Mouse (Mus musculus) brain, embryonic 18.5 days (tissue): Measurements from ENCODE around the gene Cgref1.

Source experiments
- DNase-seq: peaks from one replicate; pipeline ENCODE4 v3.0.0-alpha.2; 2012; ENCODE audit warnings: low read depth, low spot score

Gene Cgref1

DNA sequence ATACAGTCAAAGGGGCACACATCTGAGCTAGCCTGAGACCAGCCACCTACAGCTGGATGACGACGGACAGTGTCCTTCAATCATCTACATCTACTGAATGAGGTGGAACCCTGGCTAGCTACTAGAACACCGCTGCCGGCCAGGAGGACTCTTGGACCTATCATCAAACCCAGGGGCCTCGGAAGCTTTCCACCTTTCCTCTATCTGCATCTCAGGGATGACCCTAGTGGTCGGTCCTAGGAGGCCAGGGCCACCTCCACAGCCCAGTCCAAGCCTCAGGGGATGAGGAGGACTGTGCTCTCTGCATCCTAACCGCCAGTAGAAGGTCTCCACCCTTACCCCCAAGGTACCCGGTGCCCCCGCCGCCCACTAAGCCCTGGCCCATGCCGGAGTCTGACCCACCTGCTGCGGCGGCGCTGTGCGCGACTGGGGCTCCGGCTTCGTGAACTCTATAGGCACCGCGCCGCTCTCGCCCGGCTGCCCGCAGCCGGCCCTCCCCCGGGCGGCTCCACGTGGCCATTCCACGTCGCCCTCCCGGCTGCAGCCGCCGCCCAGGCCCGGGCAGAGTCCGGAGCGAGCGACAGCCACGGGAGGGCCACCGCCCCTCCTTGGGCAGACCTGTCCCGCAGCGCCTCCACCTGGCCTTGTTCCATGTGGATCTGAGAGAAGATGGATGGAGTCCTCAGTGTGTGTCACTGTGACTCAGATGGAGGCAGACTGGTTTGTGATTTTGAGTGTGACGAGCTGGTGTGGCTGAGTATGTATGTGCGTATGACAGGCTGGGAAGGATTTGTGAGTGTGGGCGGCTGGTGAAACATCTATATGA lies at the start of gene Cgref1:
Gene Cgref1 (minus strand): TSS at position 636 of the 826 bp plus-strand sequence.
- no peak for DNase-seq

DNA sequence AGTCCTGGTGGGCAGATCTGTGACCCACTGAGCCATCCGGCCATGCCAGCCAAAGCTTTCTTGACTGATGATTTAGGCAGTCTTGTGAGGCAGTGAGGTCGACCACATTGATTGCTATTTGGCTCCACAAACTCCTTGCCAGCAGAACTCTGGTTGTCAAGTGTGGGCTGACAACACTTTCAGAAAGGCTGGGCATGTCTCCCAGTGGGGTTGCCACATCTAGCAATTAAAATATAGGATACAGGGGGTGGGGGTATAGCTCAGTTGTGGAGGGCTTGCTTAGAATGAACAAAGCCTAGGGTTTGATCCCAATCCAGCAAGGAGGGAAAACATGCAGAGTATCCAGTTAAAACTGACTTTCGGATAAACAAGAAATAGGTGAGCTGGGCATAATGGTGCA lies 48.7 kb upstream of the Cgref1 start:
- no peak for DNase-seq

DNA sequence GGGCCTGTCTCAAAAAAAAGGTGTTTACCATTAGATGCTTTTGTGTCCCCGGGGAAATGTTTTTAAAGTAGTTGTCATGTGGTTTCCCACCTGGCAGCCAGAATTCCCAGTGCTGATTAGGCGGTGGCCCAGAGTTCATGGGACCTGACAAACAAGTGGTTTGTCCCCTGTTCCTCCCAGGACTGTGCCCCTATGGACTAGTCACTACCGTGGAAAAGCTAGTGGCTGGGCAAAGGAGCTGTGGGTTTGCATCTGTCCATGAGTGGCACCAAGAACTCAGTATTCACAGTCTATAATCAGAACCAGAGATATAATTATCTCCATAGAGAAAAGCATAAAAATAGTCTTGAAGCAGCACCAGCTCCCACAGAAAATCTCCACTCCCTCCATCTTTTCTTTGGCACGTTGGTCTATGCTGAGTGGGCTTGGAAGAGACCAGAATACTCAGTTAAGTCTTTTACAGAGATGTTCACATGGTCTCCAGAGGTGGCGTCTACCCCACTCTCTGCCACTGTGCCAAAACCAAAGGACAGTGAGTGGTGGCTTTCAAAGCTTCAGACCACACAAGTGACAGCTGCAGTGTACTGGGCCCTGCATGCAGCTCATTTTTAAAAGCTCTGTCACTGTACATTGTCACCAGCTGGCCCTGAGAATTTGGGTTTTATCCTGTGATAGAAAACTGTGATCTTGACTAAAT lies 47.7 kb upstream of the Cgref1 start:
- DNase-seq: no peak

DNA sequence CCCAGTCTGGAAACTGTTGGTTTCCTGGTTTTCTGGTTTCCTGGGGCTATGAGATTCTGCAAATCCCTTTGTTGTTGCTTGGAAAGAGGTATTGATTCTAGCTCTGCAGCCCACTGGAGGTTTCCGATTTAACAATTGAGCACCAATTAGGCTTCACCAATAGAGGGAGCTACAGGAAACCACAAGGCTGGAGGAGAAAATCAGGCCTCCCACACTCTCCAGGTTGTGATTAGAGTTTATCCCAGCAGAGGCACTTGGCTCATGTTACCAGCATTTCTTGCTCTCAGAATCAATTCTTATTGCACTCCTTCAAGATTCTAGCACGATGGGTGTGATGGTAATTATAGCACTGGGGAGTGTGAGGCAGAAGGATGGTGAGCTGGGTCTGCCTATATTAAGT lies 37.0 kb upstream of the Cgref1 start:
- DNase-seq: no peak

DNA sequence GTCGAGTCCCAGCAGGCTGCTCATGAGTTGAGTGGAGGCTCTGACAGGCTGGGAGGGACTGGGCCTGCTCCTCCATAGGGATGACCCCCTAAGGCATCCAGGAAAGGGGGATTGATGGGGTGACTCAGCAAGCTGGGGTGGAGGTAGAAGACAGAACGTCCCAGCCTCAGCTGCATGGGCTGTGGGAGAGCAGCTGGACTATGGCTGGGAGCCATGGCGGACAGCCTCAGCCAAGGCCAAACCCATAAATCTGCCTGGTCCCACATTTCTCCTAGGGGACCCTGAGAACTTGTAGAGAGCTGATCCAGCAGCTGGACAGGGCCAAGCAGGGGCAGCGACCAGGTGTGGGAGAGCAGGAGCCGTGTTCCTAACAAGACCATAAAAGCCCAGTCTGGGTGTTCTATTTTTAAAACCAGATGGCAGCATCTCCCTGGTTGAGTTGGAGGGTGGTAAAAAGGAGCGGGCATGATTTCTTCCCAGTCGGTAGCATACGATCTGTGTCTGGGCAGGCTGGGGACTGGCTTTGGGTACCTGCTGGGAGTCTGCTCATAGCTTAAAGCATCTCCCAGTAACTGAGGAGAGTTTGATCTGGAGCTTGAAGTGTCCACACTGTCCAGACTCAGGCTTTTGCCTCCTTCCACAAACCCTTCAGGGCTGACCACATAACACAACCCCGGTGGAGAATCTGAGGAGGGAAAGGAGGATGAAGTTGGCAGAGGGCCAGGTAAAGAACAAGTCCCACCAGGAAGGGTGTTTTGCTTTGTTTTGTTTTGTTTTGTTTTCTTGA lies 29.7 kb upstream of the Cgref1 start:
- DNase-seq: no peak

DNA sequence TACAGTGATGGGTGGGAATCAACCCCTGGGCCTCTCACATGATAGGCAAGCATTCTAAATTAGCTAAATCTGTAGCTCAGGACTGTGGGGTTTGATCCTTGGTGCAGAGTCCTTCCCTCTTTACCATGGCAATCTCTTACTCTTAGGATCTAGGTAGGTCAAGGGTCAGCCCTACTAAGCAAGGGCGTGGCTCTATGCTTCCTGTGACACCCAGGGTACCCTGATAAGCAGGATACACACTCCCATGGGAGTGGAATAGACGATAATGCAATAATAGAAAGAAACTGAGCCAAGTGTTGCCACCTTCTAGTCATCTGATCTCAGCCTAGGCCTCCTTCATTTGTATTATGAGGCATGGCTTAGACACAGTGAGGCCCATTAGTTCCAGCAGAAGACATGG lies 24.0 kb upstream of the Cgref1 start:
- no peak for DNase-seq

DNA sequence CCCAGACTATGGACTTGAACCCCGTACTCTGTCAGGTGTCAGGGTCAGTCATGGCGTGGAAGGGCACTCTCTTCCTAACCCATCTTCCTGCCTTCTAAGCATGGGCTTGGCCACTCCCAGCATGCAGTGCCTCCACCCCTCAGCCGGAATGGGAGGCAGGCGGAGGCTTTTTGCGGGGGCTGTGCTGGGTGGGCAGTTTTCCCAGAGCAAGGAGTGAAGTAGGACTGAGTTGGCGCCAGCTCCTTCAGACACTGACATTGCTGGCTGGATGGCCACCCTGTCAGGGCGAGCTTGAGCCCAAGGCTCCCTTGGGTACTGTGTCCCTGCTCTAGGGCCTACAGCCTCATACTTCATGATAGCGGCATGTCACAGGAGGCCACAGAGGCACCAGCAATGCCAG lies 23.0 kb upstream of the Cgref1 start, which contains the start of gene Tcf23:
Gene Tcf23 (plus strand): TSS at position 247 of the 400 bp plus-strand sequence.
- no peak for DNase-seq

DNA sequence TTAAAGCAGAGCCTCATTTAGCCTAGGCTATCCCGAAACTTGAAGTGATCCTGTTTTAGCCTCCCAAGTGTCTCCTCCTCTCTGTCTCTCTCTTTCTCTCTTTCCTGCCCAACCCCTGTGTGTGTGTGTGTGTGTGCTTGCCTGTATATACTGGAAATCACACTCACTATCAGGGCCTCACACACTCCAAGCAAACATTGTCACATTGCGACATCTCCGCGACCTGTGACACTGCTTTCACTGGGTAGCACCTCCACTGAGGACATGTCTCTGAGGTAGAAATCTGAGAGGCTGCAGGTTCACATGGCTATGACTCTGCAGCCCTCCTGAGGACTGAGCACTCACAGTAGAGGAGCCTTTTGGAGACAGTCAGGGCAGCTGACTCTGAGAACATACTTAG lies 20.8 kb upstream of the Cgref1 start:
- DNase-seq: no peak

DNA sequence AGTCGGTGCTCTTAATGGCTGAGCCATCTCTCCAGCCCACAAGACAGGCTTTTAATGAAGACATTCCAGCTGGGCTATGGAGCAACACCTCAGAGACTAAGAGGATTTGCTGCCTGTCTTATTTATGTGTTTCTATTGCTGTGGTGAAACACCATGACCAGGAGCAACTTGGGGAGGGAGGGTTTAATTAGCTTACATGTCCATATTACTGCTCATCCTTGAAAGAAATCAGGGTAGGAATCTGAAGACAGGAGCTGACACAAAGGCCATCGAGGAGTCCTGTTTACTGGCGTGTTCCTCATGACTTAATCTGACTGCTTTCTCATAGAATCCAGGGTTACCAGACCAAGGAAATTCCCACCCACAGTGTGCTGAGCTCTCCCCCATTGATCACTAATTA lies 18.5 kb upstream of the Cgref1 start:
- DNase-seq: no peak

DNA sequence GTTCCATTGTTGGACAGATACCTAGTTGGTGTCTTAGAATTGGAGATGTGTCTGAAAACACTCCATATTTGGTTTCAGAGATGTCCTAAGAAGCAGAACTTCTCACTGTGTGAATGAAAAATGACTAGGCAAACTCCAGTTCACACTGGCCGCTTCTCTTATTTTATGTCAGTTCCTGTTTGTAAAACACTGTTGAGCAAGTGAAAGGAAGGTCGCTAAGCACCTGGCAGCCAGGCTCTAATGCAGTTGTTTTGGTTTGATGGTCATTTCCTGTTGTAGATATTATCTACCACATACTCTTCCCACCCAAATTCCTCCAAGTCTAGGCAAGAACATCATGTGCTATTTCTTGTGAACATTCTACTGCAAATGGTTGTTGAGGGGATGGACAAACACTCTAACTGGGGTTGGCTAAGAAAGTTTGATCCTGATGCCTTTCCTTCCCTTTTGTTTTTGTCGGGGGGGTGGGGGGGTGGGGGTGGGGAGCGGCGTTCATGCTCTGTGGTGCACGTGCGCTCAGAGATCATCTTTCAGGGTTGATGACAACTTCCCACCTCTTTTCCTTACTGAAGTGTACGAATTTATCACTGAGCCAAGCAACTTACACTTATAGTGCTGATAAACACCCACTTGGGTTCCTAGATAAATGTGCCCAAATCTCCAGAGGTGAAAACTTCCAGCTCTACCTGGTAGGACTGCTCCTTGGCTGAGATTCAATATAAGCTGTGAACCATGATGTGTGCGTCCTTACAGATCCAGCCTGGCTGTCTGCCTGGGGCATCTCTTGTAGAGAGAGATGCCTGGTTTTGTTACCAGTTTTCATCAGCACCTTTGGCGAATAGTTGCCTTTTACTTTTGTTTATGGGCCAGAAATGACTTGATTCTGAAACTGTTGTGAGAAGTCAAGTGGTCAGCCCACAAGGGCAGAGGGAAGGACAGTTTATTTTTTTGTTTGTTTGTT lies 16.4 kb upstream of the Cgref1 start:
- DNase-seq: no peak

DNA sequence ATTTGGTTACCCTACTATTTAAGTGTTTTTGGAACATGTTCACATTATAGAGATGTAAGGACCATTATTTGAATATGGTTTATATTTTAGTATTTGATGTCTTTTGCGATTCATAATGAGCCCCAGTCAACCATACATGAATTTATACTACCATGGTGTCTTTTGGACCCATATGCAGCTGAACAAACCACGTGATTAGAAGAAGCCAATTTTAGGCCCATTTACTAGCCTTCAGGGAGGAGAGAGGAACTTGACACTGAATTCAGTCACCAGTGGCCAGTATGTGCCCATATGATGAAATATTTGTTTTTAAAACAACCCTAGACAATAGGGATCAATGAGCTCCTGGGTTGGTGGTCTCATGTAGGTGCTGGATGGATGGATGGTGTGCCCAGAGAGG lies 15.4 kb upstream of the Cgref1 start:
- DNase-seq: no peak

DNA sequence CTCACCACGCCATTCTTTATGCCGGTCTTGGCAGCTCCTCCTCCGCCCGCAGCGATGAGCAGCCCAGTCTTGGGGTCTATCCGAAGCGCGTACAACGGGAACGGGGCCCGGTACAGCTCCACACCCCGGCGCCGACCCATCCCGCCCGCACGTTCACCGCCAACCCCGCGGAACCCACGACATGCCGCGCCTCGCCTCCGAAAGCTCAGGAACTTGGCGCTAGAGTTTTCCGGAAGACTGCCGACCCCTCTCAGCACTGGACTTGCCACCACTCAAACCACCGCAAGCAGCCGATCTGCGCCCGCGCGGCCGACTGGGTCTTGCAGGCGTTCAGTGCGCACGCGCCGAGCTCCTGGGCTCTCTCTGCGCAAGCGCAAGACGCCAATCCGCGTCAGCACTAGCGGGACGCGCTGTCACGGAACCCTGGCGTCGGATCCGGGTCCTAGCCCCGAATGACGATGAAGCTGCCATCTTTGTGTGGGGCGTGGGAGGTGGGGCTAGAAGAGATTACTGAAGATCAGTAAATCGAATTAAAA lies 14.6 kb upstream of the Cgref1 start, which contains the start of gene Preb:
Gene Preb (minus strand): TSS at position 396 of the 536 bp plus-strand sequence.
- peak; percentile 95 for DNase-seq

DNA sequence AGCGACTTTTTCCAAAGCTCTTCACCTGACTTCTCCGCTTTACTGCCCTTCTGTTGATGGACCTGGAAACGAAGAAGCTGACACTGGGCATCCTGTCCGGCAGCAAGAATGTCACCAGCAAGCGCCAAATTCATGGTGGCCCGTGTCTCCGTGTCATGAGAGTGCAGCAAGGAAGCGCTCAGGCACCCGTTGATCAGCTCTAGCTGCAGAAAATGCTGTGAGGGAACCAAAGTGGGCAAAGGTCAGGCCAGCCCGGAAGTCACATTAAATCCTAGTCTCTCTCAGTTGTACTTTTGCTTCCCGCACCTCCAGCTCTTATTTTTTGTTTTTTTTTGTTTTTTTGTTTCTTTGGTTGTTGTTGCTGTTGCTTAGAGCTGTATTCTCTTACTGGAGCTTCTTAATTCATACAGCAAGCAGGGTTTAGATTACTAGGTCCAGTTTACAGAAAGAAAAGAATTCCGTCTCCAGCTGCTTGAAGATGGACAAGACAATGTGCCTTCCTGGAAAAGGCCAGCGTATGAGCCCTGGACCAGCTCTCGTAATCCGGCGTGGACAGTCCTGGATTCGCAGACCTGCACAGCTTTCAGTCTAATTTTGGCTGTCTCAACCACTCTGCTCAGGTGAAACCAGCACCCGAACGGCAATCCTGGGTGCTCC lies 13.9 kb upstream of the Cgref1 start:
- no peak for DNase-seq

DNA sequence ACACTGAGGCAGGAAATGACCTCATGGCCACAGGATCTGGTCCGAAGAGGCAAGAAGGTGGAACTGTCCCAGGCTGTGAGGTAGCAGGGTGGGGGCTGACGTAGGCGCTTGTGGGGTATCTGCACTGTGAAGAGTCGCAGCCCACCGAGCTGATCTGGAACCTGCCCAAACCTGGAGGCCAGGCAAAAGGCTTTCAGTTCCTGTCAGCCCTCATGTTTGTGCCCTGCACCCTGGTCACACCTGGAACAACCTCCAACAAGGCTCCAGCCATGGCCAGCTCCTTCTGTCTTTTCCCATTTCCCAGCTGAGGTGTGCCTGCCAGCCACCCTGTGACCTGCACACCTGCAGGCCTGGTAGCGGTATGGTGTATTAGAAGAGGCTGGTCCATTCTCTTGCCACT lies 12.5 kb upstream of the Cgref1 start:
- no peak for DNase-seq

DNA sequence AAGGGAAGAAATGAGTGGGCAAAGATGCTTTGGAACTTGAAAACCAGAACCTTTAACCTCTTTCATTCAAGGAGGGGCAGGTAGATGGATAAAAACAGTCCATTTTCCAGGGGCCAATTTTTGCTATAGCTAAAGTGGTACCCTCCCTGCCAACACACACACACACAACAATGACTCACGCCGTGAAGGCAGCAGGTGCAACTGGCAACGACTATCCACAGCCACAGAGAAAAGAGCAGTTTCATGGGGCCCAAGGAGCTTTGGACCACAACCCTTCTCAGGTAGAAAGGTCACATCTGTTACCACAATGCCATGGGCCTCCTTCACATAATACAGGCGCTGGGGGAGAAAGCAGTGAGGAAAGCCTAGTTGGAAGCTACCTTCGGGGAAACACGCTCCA lies 10.4 kb upstream of the Cgref1 start:
- no peak for DNase-seq

DNA sequence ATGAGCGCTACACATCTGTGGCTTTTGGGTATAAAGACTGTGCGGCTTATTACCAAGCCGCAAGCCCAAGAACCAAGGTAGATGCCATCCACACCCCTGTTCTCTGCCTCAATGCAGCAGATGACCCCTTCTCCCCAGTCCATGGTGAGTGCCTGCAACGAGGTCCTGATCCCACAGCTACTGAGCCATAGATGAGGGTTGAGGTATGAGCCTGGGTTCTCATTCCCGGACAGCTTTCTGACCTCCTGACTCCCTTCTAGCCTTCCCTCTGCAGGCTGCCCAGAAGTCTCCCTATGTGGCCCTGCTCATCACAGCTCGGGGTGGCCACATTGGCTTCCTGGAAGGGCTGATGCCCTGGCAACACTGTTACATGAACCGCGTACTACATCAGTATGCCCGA lies 9.2 kb upstream of the Cgref1 start:
- DNase-seq: no peak

DNA sequence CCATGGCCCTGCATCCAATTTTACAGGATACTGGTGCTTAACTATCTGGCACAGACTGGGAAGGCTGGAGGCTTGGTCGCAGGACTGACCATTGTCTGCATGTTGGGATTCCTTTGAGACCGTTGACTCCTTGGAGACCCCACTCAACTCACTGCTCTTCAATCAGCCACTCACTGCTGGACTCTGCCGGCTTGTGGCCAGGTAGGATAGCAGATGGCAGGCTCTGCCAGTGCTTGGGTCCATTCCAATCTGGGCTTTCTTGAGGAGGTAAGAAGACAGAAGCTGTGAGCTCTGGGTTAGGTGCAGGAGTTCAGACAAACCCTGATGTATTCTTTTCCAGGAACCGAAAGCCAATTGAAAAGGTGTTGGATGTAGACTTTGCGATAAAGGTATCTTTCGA lies 8.7 kb upstream of the Cgref1 start:
- DNase-seq: no peak

DNA sequence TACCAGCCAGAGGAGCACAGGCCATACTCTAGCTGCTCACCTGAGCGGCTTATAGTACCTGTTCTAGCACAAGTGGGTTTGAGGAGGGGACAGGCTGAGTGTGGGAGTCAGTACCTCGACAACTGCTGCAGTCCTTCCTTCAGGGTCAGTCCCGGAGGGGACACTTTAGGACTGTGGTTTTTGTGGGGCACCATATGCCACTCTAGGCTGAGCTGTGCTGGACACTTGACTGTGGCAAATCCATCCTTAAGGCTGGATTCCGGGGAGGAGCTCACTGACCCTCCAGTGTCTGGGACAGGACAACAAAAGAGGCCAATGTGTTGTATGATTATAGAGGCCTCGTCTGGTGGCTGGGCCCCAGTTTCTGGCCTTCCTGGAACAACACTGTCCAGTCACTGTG lies 7.2 kb upstream of the Cgref1 start:
- no peak for DNase-seq

DNA sequence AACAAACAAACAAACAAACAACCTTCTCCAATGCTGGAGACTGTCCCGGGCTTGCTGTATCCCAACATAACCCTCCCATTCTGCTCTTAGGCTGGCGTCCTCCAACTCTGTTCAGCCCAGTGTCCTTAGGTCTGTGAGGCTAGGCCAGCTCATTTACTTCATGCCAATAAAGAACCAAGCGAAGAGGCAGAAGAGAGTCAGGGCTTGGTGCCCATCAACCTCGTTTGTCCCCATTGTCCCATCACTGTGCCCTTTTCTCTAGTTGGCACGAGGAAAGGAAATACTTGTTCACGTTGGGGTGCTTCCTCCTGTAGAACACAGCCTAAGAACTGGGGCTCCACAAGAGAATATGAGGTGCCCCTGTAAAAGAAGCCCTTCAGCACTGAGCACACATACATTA lies 6.3 kb upstream of the Cgref1 start:
- DNase-seq: no peak

DNA sequence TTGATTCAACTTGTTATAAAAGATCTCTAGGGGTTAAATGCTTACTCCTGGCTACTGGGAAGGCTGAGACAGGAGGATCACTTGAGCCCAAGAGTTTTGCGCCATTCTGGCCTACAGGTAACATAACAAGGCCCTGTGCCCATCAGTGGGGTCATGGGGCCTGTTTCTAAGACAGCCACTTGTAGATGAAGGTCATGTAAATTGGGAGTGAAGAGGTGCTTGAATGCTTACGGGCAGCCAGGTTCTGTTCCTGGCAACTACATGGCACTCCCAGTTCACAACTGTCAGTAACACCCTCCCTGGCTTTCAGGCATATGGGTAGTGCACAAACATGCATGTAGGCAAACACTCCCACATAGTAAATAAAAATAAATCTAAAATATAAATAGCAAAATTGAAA lies 5.5 kb upstream of the Cgref1 start:
- DNase-seq: no peak
